Mouse (Mus musculus): Measurements from ENCODE around the gene Tmem253. TPM values are rescaled to one million over a fixed set of nuclear protein-coding genes. Genes with fewer than 3 reads are reported as not detected.
A peak's percentile ranks its signal among the peaks of the same experiment; 100 is the strongest.
"Not testable (repeated sequence)": the region's sequence is repeated elsewhere in the genome, so short reads cannot be mapped to it uniquely, and the experiment has no call there.

The Tmem253 gene
- polyA plus RNA-seq, 1 experiment from 2014 or later: 0.57 TPM

DNA sequence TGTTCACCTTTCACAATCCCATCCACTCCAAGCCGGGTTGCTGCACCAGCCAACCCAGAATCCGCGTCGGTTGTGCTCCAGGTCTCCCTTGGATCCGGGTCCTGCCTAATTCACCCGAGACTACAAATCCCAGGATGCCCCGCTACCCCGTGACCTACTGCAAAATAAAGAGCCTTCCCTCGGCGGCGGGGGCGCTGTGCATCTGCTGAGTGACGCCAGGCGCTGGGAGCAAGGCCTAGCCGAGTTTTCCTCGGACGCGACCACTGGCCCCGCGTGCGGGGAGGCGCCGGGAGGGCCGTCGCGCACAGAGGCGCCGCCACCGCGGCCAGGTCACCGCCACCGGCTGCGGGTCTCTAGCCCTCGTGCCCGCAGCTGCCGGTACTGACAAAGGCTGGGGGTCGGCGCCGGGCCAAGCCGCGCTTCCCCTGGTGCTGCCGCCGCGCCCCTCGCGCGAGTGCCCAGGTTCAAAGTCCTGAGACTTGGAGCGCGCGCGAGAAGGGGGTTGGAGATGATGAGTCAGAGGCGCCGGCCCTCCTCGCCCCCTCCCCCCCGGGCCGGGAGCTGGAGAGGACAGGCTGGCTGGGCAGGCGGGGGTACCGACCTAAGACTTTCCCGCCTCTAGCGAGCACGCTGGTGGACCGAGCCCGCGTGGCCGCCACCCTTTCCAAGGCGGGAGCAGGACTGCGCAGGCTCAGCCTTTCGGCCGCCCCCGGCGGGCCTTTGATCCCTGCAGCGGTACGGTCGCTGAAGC is 4.3 kb downstream of the Tmem253 start:
- Histone ChIP-seq H3K27ac (peak overlapping the region; percentile 100), H3K36me3 (no peaks in the 10 kb centered on the region), H3K4me1 (peaks cover 62% of the 10 kb centered on the region), H3K4me3 (peak overlapping the region; percentile 74), H3K27me3 (ENCODE audit: insufficient read depth, poor library complexity, severe bottlenecking) (no peaks in the 10 kb centered on the region), H3K9me3 (no peaks in the 10 kb centered on the region)
- peak; percentile 99 for DNase-seq (ENCODE audit: low spot score)
- under 1% methylated on average over 74 of the region's 74 CpGs for WGBS

DNA sequence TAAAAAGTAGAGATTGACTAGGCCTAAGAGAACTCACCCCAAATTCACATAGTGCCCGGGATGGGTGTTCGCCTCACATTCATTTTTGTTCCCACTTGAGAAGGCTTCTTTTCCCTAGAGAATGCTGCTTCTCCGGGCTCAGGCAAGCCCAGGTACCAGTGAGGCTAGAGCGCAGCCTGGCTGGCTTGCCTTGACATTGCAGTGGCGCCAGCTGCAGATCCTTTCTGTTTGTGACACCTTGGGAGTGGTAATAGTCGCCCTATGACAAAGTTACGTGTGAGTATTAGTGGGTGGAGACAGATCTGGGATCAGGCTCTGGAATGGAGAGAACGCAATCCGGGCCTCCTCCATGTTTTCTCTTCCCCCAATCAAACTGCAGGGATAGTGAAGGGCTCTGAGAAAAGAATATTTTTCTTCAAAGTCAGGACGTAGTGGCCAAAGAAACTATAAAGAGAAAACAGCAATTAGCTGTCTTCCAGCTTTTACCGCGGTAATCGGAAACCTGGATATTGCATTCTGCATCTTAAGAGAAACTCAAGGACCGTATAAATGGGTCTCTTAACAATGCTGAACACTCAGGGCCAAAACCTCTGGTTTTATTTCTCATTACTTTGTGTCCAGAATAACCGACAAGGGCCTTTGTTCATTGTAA is 5.2 kb downstream of the Tmem253 start, which contains the start of gene Zfp219:
Gene Zfp219, minus strand, starts transcription at position 248 of the 652 bp plus-strand sequence.
- Histone ChIP-seq H3K4me1 (peaks cover 57% of the 10 kb centered on the region), H3K27ac (peak within 1 kb of the TSS; percentile 100), H3K27me3 (ENCODE audit: insufficient read depth, poor library complexity, severe bottlenecking) (no peaks in the 10 kb centered on the region), H3K36me3 (no peaks in the 10 kb centered on the region), H3K9me3 (no peaks in the 10 kb centered on the region), H3K4me3 (peak within 1 kb of the TSS; percentile 74)
- 12% methylated on average over 15 of the region's 15 CpGs for WGBS
- peak; percentile 96 for DNase-seq (ENCODE audit: low spot score)

DNA sequence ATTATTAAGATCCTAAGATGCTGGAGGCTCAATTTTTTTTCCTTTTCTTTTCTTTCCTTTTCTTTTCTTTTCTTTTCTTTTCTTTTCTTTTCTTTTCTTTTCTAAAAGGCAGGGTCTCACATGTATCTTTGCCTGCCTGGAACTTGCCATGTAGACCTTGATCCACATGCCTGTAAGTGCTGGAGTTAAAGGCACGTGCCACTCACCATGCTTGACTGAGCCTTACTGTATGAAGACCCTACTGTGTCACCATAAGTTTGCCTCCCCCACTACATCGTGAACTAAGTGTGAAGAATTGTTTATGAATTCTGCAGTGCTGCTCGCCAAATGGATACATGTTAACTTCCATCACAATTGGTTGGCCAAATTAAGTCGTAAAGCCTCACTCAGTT is 5.7 kb downstream of the Tmem253 start:
- H3K4me1 ChIP-seq: peaks cover 52% of the 10 kb centered on the region
- H3K4me3 ChIP-seq: peak overlapping the region; percentile 74; the same call in 1 of the 2 replicates
- H3K27me3 ChIP-seq (ENCODE audit: insufficient read depth, poor library complexity, severe bottlenecking): no peaks in the 10 kb centered on the region
- no peaks in the 10 kb centered on the region for H3K36me3 ChIP-seq
- no peaks in the 10 kb centered on the region for H3K9me3 ChIP-seq
- peak overlapping the region; percentile 100 for H3K27ac ChIP-seq
- 81% methylated on average over 4 of the region's 4 CpGs for WGBS
- peak; percentile 74 for DNase-seq (ENCODE audit: low spot score)

GRCm38 (mm10) chr14:52021568-52022212 is 6.2 kb downstream of the Tmem253 start:
- 88% methylated on average over 8 of the region's 8 CpGs for WGBS
- Histone ChIP-seq H3K36me3 (no peaks in the 10 kb centered on the region), H3K4me1 (peaks cover 47% of the 10 kb centered on the region), H3K27ac (peak overlapping the region; percentile 100; the same call in 1 of the 2 replicates), H3K27me3 (ENCODE audit: insufficient read depth, poor library complexity, severe bottlenecking) (no peaks in the 10 kb centered on the region), H3K4me3 (no peak overlapping the region), H3K9me3 (no peaks in the 10 kb centered on the region)
- peak; percentile 52 for DNase-seq (ENCODE audit: low spot score)

- Histone ChIP-seq H3K27ac (peak overlapping the region; percentile 85), H3K4me3 (peak overlapping the region; percentile 52), H3K9me3 (no peaks in the 10 kb centered on the region), H3K27me3 (ENCODE audit: insufficient read depth, poor library complexity, severe bottlenecking) (no peaks in the 10 kb centered on the region), H3K4me1 (peaks cover 41% of the 10 kb centered on the region), H3K36me3 (no peaks in the 10 kb centered on the region)
- 59% methylated on average over 3 of the region's 3 CpGs for WGBS
- no peak for DNase-seq (ENCODE audit: low spot score)
These were observed 6.8 kb downstream of the Tmem253 start for GRCm38 (mm10) chr14:52022244-52022708.

DNA sequence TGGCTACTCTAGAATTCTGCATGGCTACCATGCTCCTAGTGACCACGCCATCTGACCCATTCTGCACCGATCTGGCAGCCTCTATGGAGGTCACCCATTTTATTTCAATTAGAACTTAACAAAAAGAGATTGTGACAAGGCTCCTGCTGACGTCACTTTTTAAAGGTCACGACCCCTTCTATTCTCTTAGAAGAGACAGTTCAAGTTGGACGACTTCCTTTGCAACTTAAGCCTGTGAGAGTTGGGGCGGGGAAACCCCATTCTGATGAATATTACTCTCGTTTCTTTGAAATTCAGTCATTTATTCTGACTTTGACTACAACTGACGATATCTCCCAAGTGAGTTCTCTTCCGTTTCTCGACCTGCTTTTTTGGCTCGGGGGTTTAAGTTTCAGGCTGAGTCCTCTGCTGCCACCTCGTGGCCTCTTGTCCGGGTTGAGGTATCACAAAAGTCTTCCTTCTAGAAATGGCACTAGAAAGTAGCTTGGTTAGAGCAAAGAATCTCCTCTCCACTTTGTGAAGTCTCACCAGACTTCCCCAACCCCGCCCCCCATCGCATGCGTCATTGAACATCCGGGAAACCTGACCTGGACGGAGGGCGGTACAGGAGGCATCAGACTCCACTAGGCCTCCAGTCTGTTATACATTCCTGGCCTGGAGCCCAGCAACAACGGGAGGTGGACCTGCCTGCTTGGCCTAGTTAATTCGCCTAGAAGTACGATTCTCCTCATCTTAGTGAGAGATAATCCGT is 7.4 kb downstream of the Tmem253 start:
- Histone ChIP-seq H3K4me1 (peaks cover 36% of the 10 kb centered on the region), H3K27me3 (ENCODE audit: insufficient read depth, poor library complexity, severe bottlenecking) (no peaks in the 10 kb centered on the region), H3K9me3 (no peaks in the 10 kb centered on the region), H3K27ac (peak overlapping the region; percentile 85), H3K36me3 (no peaks in the 10 kb centered on the region), H3K4me3 (peak overlapping the region; percentile 52)
- 6% methylated on average over 23 of the region's 23 CpGs for WGBS
- peak; percentile 92 for DNase-seq (ENCODE audit: low spot score)

DNA sequence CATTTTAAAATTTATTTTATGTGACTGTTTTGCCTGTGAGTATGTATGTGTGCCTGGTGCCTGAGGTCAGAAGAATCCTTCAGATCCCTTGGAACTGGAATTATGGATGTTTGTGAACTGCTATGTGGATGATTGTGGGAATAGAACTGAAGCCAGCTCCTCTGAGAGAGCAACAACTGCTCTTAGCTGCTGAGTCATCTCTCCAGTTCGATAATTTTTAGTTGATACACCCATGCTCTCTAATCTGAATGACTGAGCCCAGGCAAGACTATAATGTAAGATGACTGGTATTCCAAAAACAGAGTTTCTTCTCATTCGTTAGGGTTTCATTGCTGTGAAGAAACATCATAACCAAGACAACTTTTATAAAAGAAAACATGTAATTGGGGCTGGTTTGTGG is 8.7 kb downstream of the Tmem253 start:
- no peak for DNase-seq (ENCODE audit: low spot score)
- WGBS: 85% methylated on average over 2 of the region's 2 CpGs
- H3K27ac ChIP-seq: no peak overlapping the region
- peaks cover 25% of the 10 kb centered on the region for H3K4me1 ChIP-seq
- no peaks in the 10 kb centered on the region for H3K27me3 ChIP-seq (ENCODE audit: insufficient read depth, poor library complexity, severe bottlenecking)
- no peaks in the 10 kb centered on the region for H3K9me3 ChIP-seq
- no peaks in the 10 kb centered on the region for H3K36me3 ChIP-seq
- H3K4me3 ChIP-seq: no peak overlapping the region

DNA sequence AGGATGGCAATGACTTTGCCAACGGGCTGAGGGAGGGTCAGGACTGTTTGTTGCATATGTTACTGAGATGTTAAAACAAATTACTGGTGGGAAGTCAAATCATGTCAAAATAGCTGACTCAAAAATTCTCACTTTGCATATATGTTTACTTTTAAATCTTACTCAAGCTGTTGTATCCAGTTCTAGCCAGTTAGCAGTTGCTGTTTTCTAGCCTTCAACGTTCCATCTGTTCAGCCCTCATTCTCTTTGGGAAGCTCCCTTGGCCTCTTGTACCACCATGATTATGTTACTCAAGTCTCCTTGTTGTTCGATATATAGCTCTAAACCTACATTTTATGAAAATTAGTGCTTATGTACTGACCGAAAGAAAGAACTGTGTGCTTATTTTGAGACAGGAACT is 10.9 kb downstream of the Tmem253 start:
- WGBS: 86% methylated on average over 4 of the region's 4 CpGs
- no peak overlapping the region for H3K4me3 ChIP-seq
- peaks cover 18% of the 10 kb centered on the region for H3K4me1 ChIP-seq
- DNase-seq (ENCODE audit: low spot score): no peak
- no peaks in the 10 kb centered on the region for H3K36me3 ChIP-seq
- no peaks in the 10 kb centered on the region for H3K9me3 ChIP-seq
- no peaks in the 10 kb centered on the region for H3K27me3 ChIP-seq (ENCODE audit: insufficient read depth, poor library complexity, severe bottlenecking)
- H3K27ac ChIP-seq: no peak overlapping the region

- H3K36me3 ChIP-seq: no peaks in the 10 kb centered on the region
- H3K27me3 ChIP-seq (ENCODE audit: insufficient read depth, poor library complexity, severe bottlenecking): no peaks in the 10 kb centered on the region
- WGBS: 79% methylated on average over 6 of the region's 6 CpGs
- no peak for DNase-seq (ENCODE audit: low spot score)
- H3K27ac ChIP-seq: no peak overlapping the region
- no peaks in the 10 kb centered on the region for H3K9me3 ChIP-seq
- no peak overlapping the region for H3K4me3 ChIP-seq
- H3K4me1 ChIP-seq: no peaks in the 10 kb centered on the region
These were observed 20.5 kb downstream of the Tmem253 start for GRCm38 (mm10) chr14:52035926-52036325.

DNA sequence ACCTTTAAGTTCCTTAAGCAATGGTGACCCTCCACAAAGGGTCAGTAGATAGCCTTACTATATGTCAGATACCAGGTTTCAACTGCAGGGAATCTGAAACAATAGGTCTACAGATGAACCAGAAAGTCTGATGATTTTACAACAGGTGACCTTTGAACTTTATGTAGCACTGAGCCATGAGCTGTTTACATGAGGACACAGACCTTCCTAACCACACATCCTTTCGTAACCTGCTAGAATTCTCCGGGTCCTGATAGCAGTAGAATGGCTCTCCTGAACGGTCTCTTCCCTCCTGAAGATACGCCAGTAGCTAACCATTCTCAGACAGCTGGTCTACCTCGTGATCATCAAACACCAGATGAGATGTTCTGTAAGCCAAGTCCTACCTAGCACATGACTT is 23.9 kb downstream of the Tmem253 start:
- no peak overlapping the region for H3K4me3 ChIP-seq
- no peak overlapping the region for H3K27ac ChIP-seq
- no peak for DNase-seq (ENCODE audit: low spot score)
- H3K27me3 ChIP-seq (ENCODE audit: insufficient read depth, poor library complexity, severe bottlenecking): no peaks in the 10 kb centered on the region
- no peaks in the 10 kb centered on the region for H3K36me3 ChIP-seq
- 82% methylated on average over 5 of the region's 5 CpGs for WGBS
- H3K9me3 ChIP-seq: no peaks in the 10 kb centered on the region
- no peaks in the 10 kb centered on the region for H3K4me1 ChIP-seq

DNA sequence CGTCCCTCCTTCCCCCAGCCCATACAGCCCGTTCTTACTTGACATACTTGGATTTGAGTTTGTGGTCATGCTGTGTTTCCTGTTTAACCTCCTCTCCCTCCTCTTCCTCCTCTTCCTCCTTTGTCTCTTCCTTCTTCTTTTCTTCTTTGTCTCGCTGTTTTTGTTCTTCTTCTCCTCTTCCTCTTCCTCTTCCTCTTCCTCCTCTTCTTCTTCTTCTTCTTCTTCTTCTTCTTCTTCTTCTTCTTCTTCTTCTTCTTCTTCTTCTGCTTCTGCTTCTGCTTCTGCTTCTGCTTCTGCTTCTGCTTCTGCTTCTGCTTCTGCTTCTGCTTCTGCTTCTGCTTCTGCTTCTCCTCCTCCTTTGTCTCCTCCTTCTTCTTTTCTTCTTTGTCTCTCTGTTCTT is 26.9 kb downstream of the Tmem253 start, which contains the start of gene Olfr221:
Gene Olfr221, minus strand, starts transcription at position 101 of the 400 bp plus-strand sequence.
- not testable (repeated sequence) for H3K4me3 ChIP-seq; H3K36me3 ChIP-seq; H3K27ac ChIP-seq; H3K27me3 ChIP-seq (ENCODE audit: insufficient read depth, poor library complexity, severe bottlenecking); H3K4me1 ChIP-seq; H3K9me3 ChIP-seq; DNase-seq (ENCODE audit: low spot score)
- 58% methylated on average over 3 of the region's 3 CpGs for WGBS

DNA sequence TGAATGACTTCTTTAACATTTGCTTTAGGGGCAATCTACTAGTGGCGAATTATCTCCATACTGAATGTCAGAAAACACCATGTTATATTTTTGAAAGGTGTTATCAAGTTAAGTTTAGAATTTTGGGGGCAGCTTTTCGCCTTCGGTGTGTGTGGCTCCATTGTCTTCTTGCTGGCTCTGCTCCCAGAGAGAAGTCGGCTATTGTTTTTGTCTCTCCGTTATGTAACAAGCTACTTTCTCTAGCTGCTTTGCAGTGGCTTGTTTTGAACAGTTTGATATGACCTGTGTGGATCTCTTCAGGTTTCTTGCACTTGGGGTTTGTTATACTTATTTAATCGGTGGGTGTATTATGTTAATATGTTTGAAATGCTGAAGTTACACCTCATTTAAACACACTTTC is 28.0 kb downstream of the Tmem253 start:
- WGBS: 60% methylated on average over 6 of the region's 6 CpGs
- no peaks in the 10 kb centered on the region for H3K27me3 ChIP-seq (ENCODE audit: insufficient read depth, poor library complexity, severe bottlenecking)
- DNase-seq (ENCODE audit: low spot score): no peak
- H3K4me3 ChIP-seq: no peak overlapping the region
- H3K4me1 ChIP-seq: peaks cover 8% of the 10 kb centered on the region
- no peak overlapping the region for H3K27ac ChIP-seq
- H3K36me3 ChIP-seq: no peaks in the 10 kb centered on the region
- H3K9me3 ChIP-seq: no peaks in the 10 kb centered on the region

Measured in heart, embryonic 10.5 days (tissue).